Comparison of ENCODE assay signal across 12 mouse cellular contexts in genomic region chr7:36707266-36707665, GRCm38 (mm10). TPM values are rescaled to one million over a fixed set of nuclear protein-coding genes. Genes with fewer than 3 reads are reported as not detected.
DNase-seq lines count a peak whose midpoint lies in the region; ATAC-seq and TF ChIP-seq lines count a peak whose summit lies in the region.
"Had no signal": no experiment of that assay in that cellular context is flagged by ENCODE, and none has a peak within 500 bp of the region (broad histone marks: within the 10 kb centered on the region; RNA-seq: fewer than 3 reads in every experiment).

No protein-coding gene starts in this region.

- no peak for TF ChIP-seq CTCF in forebrain, postnatal 0 days (IDR thresholded peaks at IDR 0.05; ENCODE audit: low read depth)

- no peak overlapping the region for H3K27ac ChIP-seq in midbrain, embryonic 11.5 days (ENCODE audit: low read depth, low read length)
- H3K27ac ChIP-seq in midbrain, embryonic 10.5 days (replicated peaks), result no peak overlapping the region
- no peak overlapping the region for H3K27ac ChIP-seq in forebrain, postnatal 0 days (ENCODE audit: low read depth, low read length)
- no peak overlapping the region for H3K27ac ChIP-seq in limb, embryonic 14.5 days (replicated peaks; ENCODE audit: low read depth, low read length)
- H3K27ac ChIP-seq in stomach, embryonic 16.5 days (ENCODE audit: low read length), result no peak overlapping the region

- no peak overlapping the region for H3K4me3 ChIP-seq in midbrain, embryonic 11.5 days (ENCODE audit: low read depth, low read length)
- H3K4me3 ChIP-seq in midbrain, embryonic 10.5 days, result no peak overlapping the region
- H3K4me3 ChIP-seq in forebrain, postnatal 0 days (ENCODE audit: low read depth, low read length), result peak overlapping the region; percentile 19; the same call in 1 of the 2 replicates
- no peak overlapping the region for H3K4me3 ChIP-seq in limb, embryonic 14.5 days (replicated peaks; ENCODE audit: low read length)
- H3K4me3 ChIP-seq in stomach, embryonic 16.5 days (replicated peaks; ENCODE audit: low read length), result no peak overlapping the region

- TF ChIP-seq POLR2A in limb, embryonic 14.5 days (IDR thresholded peaks at IDR 0.05; ENCODE audit: borderline replicate concordance, extremely low read depth, insufficient read depth, insufficient read length), result no peak

- ATAC-seq in midbrain, embryonic 11.5 days (ENCODE audit: low FRiP score), result peak; percentile 54; the same call in 1 of the 2 replicates
- peak; percentile 44; the same call in 1 of the 2 replicates for ATAC-seq in forebrain, postnatal 0 days
- no peak for ATAC-seq in limb, embryonic 14.5 days (ENCODE audit: low FRiP score, low read depth)
- ATAC-seq in stomach, embryonic 16.5 days (ENCODE audit: insufficient read depth, low FRiP score), result no peak

- H3K27me3 ChIP-seq in midbrain, embryonic 11.5 days (ENCODE audit: control insufficient read depth, insufficient read depth, low read length), result no peaks in the 10 kb centered on the region
- peaks cover 6% of the 10 kb centered on the region for H3K27me3 ChIP-seq in midbrain, embryonic 10.5 days (ENCODE audit: low read depth, poor library complexity, severe bottlenecking)
- no peaks in the 10 kb centered on the region for H3K27me3 ChIP-seq in forebrain, postnatal 0 days (ENCODE audit: insufficient read depth, low read length)
- no peaks in the 10 kb centered on the region for H3K27me3 ChIP-seq in limb, embryonic 14.5 days (ENCODE audit: control insufficient read depth, insufficient read depth, low read length)
- no peaks in the 10 kb centered on the region for H3K27me3 ChIP-seq in stomach, embryonic 16.5 days (ENCODE audit: control insufficient read depth, insufficient read depth, low read length)

- no peak overlapping the region for H3K9ac ChIP-seq in midbrain, embryonic 11.5 days (ENCODE audit: low read length)
- H3K9ac ChIP-seq in forebrain, postnatal 0 days, result peak overlapping the region; percentile 31; the same call in 1 of the 2 replicates
- no peak overlapping the region for H3K9ac ChIP-seq in limb, embryonic 14.5 days (ENCODE audit: low read depth, low read length, severe bottlenecking)
- H3K9ac ChIP-seq in stomach, embryonic 16.5 days (ENCODE audit: low read length), result no peak overlapping the region

- no peak overlapping the region for H3K4me2 ChIP-seq in midbrain, embryonic 11.5 days
- H3K4me2 ChIP-seq in forebrain, postnatal 0 days (ENCODE audit: low read depth), result peak overlapping the region; percentile 46
- H3K4me2 ChIP-seq in limb, embryonic 14.5 days (replicated peaks; ENCODE audit: low read depth, low read length, severe bottlenecking), result peak overlapping the region; percentile 38
- H3K4me2 ChIP-seq in stomach, embryonic 16.5 days (ENCODE audit: low read depth, low read length), result 0 out of 2 replicates have a peak overlapping the region, but pooled peaks have one; percentile 55

- H3K36me3 ChIP-seq in midbrain, embryonic 11.5 days (ENCODE audit: control insufficient read depth, insufficient read depth, low read length), result no peaks in the 10 kb centered on the region
- no peaks in the 10 kb centered on the region for H3K36me3 ChIP-seq in midbrain, embryonic 10.5 days
- H3K36me3 ChIP-seq in forebrain, postnatal 0 days (ENCODE audit: insufficient read depth), result no peaks in the 10 kb centered on the region
- H3K36me3 ChIP-seq in limb, embryonic 14.5 days (ENCODE audit: control insufficient read depth, insufficient read depth, low read length), result 0 out of 2 replicates have a peak, but pooled peaks cover 5% of the 10 kb centered on the region
- no peaks in the 10 kb centered on the region for H3K36me3 ChIP-seq in stomach, embryonic 16.5 days (ENCODE audit: control insufficient read depth, insufficient read depth, low read length)
- H3K36me3 ChIP-seq: G1E had no signal

- H3K4me1 ChIP-seq in midbrain, embryonic 11.5 days (ENCODE audit: control insufficient read depth, insufficient read depth, low read length), result peaks cover 22% of the 10 kb centered on the region
- H3K4me1 ChIP-seq in midbrain, embryonic 10.5 days, result peaks cover 50% of the 10 kb centered on the region
- H3K4me1 ChIP-seq in forebrain, postnatal 0 days (ENCODE audit: insufficient read depth), result peaks cover 4% of the 10 kb centered on the region; the same call in 1 of the 2 replicates
- H3K4me1 ChIP-seq in limb, embryonic 14.5 days (ENCODE audit: control insufficient read depth, insufficient read depth, low read length), result peaks cover 29% of the 10 kb centered on the region
- H3K4me1 ChIP-seq in stomach, embryonic 16.5 days (ENCODE audit: control insufficient read depth, insufficient read depth, low read length), result peaks cover 33% of the 10 kb centered on the region

- WGBS in midbrain, embryonic 11.5 days, result 35% methylated on average over 10 of the region's 10 CpGs
- WGBS in midbrain, embryonic 10.5 days, result 64% methylated on average over 10 of the region's 10 CpGs
- 10% methylated on average over 10 of the region's 10 CpGs for WGBS in forebrain, postnatal 0 days
- WGBS in limb, embryonic 14.5 days, result 8% methylated on average over 10 of the region's 10 CpGs
- 29% methylated on average over 10 of the region's 10 CpGs for WGBS in stomach, embryonic 16.5 days

- no peak for DNase-seq in midbrain, embryonic 11.5 days (ENCODE audit: low spot score, missing footprints)
- no peak for DNase-seq in midbrain, embryonic 10.5 days (ENCODE audit: low spot score)
- DNase-seq in forebrain, postnatal 0 days, result no peak
- no peak for DNase-seq in limb, embryonic 14.5 days (ENCODE audit: low spot score)
- no peak for DNase-seq in spleen, adult 12 weeks (ENCODE audit: low spot score)
- no peak for DNase-seq in heart, adult 8-10 months (ENCODE audit: low spot score)
- DNase-seq: adrenal gland, postnatal 10 days; cerebellum, adult 9-11 months; heart, postnatal 4 days; lung, adult 2 months had no signal

- H3K9me3 ChIP-seq in midbrain, embryonic 11.5 days (ENCODE audit: control insufficient read depth, low read length), result no peaks in the 10 kb centered on the region
- no peaks in the 10 kb centered on the region for H3K9me3 ChIP-seq in midbrain, embryonic 10.5 days (replicated peaks)
- no peaks in the 10 kb centered on the region for H3K9me3 ChIP-seq in forebrain, postnatal 0 days (ENCODE audit: low read length)
- no peaks in the 10 kb centered on the region for H3K9me3 ChIP-seq in limb, embryonic 14.5 days (ENCODE audit: control insufficient read depth, low read length)
- H3K9me3 ChIP-seq in stomach, embryonic 16.5 days (replicated peaks; ENCODE audit: control insufficient read depth, low read length), result no peaks in the 10 kb centered on the region

RNA-seq across cellular contexts. Expression of gene Tshz3, which starts 9.3 kb away (rescaled TPM):
- polyA plus RNA-seq in midbrain, embryonic 11.5 days (2014; fragmentation: Nextera tagmentation; extraction: Ambion mirVana), result 3.2 and 4.1 TPM in 2 replicates
- polyA plus RNA-seq in midbrain, embryonic 10.5 days (2016; fragmentation: Nextera tagmentation; extraction: Ambion mirVana), result 2.3 and 2.4 TPM in 2 replicates
- total RNA-seq in forebrain, postnatal 0 days (2014; rRNA removed), result 32.2 and 37.8 TPM in 2 replicates
- polyA plus RNA-seq in forebrain, postnatal 0 days (2015; fragmentation: Nextera tagmentation; extraction: Ambion mirVana), result 15.6 and 18.0 TPM in 2 replicates
- 13.9 and 14.3 TPM in 2 replicates for polyA plus RNA-seq in limb, embryonic 14.5 days (2012; rRNA removed)
- 10.4 and 10.8 TPM in 2 replicates for polyA plus RNA-seq in limb, embryonic 14.5 days (2014; fragmentation: Nextera tagmentation; extraction: Ambion mirVana)
- polyA plus RNA-seq in stomach, embryonic 16.5 days (2015; fragmentation: Nextera tagmentation; extraction: Ambion mirVana), result 11.8 and 15.0 TPM in 2 replicates
- 1 to 10 TPM; 2.7 to 4.2 (median 3.8) TPM for total RNA-seq in heart, adult 8-10 months (2022)
- total RNA-seq: G1E had no signal
- polyA plus RNA-seq: G1E had no signal

Comparison
In these comparisons a context has a peak if more than half of its experiments do, and no peak if none do; other contexts are left out.
1. ATAC-seq: peak in midbrain, embryonic 11.5 days (single experiment) and forebrain, postnatal 0 days (single experiment); none in limb, embryonic 14.5 days (single experiment) and stomach, embryonic 16.5 days (single experiment).